Mouse (Mus musculus) activated CD4-positive, CD25-positive, alpha-beta regulatory T cell, adult 4 months (primary cell): ENCODE measurements around the gene Zdhhc16. TPM values are rescaled to one million over a fixed set of nuclear protein-coding genes. Genes with fewer than 3 reads are reported as not detected.
"Not testable (repeated sequence)": the region's sequence is repeated elsewhere in the genome, so short reads cannot be mapped to it uniquely, and the experiment has no call there.

Source experiments
- ATAC-seq: one replicate; pipeline ENCODE4 v1.8.0; 2017
- polyA plus RNA-seq, 2 experiments: library from polyadenylated mRNA; unstranded; fragments of 100-300 nt; shearing (Covaris generic); gene quantifications; one replicate each; pipeline ENCODE4 v1.2.1; 2017

The Zdhhc16 gene
- polyA plus RNA-seq, 2 experiments from 2014 or later, result 39.0 to 41.1 TPM

- ATAC-seq, result no peak
These were observed 19.3 kb upstream of the Zdhhc16 start for GRCm38 (mm10) chr19:41913774-41914591.

GRCm38 (mm10) chr19:41914592-41914882 is 18.7 kb upstream of the Zdhhc16 start:
- not testable (repeated sequence) for ATAC-seq

- no peak for ATAC-seq
These were observed 18.0 kb upstream of the Zdhhc16 start for GRCm38 (mm10) chr19:41915294-41915693.

- no peak for ATAC-seq
These were observed 16.4 kb upstream of the Zdhhc16 start for GRCm38 (mm10) chr19:41916853-41917252.

- no peak for ATAC-seq
These were observed 13.8 kb upstream of the Zdhhc16 start for GRCm38 (mm10) chr19:41919471-41919870.

GRCm38 (mm10) chr19:41920412-41921067 is 12.7 kb upstream of the Zdhhc16 start:
- no peak for ATAC-seq

GRCm38 (mm10) chr19:41932686-41933085 is 594 bp upstream of the Zdhhc16 start:
- ATAC-seq, result peak; percentile 45

- no peak for ATAC-seq
These were observed 844 bp downstream of the Zdhhc16 start for GRCm38 (mm10) chr19:41934124-41934523.

- no peak for ATAC-seq
These were observed 2.6 kb downstream of the Zdhhc16 start for GRCm38 (mm10) chr19:41935921-41936320.

- ATAC-seq, result no peak
These were observed 5.3 kb downstream of the Zdhhc16 start for GRCm38 (mm10) chr19:41938539-41938938.

- ATAC-seq, result no peak
These were observed 10.6 kb downstream of the Zdhhc16 start for GRCm38 (mm10) chr19:41943841-41944240.

GRCm38 (mm10) chr19:41952287-41952686 is 19.0 kb downstream of the Zdhhc16 start:
- ATAC-seq, result no peak

- ATAC-seq, result no peak
These were observed 20.3 kb downstream of the Zdhhc16 start for GRCm38 (mm10) chr19:41953574-41953973.

- peak; percentile 76 for ATAC-seq
These were observed 36.3 kb downstream of the Zdhhc16 start for GRCm38 (mm10) chr19:41969618-41970017.

GRCm38 (mm10) chr19:41973891-41974794 is 40.9 kb downstream of the Zdhhc16 start:
- no peak for ATAC-seq

GRCm38 (mm10) chr19:41980422-41980818 is 47.1 kb downstream of the Zdhhc16 start:
- peak; percentile 26 for ATAC-seq

GRCm38 (mm10) chr19:41980819-41981594 is 47.7 kb downstream of the Zdhhc16 start, which contains the start of gene Mms19:
Gene Mms19, minus strand, starts transcription at chr19:41981157.
- peak; percentile 82 for ATAC-seq

GRCm38 (mm10) chr19:41981595-41981927 is 48.3 kb downstream of the Zdhhc16 start, which contains the start of gene Ubtd1:
Gene Ubtd1, plus strand, starts transcription at chr19:41981763.
- peak; percentile 3 for ATAC-seq

GRCm38 (mm10) chr19:41981931-41982790 is 48.9 kb downstream of the Zdhhc16 start:
- ATAC-seq, result no peak

- no peak for ATAC-seq
These were observed 49.5 kb downstream of the Zdhhc16 start for GRCm38 (mm10) chr19:41982791-41983150.

- no peak for ATAC-seq
These were observed 52.7 kb downstream of the Zdhhc16 start for GRCm38 (mm10) chr19:41985994-41986393.
